Mouse (Mus musculus) embryonic facial prominence, embryonic 11.5 days (tissue): Measurements from ENCODE around the gene Mrap2. TPM values are rescaled to one million over a fixed set of nuclear protein-coding genes. Genes with fewer than 3 reads are reported as not detected.

Experiments
- ATAC-seq: fragments of 200-750 bp; cut with Nextera tagmentation; replicated peaks from 2 replicates; pipeline ENCODE4 v1.8.0; 2017; ENCODE audit warnings: low read depth; ENCODE audit not compliant: insufficient number of reproducible peaks, low FRiP score, low TSS enrichment
- DNase-seq: peaks from one replicate; pipeline ENCODE4 v3.0.0-alpha.2; 2015; ENCODE audit warnings: low spot score
- H3K27ac ChIP-seq: fragments of 300-500 bp; sonication (generic); replicated peaks from 2 replicates; pipeline ENCODE4 v1.5.1; 2014; ENCODE audit warnings: mild to moderate bottlenecking, low read depth, low read length, control low read depth
- H3K27me3 ChIP-seq: fragments of 300-500 bp; sonication (generic); 2 replicates; pipeline ENCODE4 v1.6.1; 2014; ENCODE audit warnings: mild to moderate bottlenecking, low read length, moderate library complexity, mixed read lengths; ENCODE audit not compliant: control insufficient read depth, insufficient read depth
- H3K36me3 ChIP-seq: fragments of 300-500 bp; sonication (generic); replicated peaks from 2 replicates; pipeline ENCODE4 v1.6.1; 2014; ENCODE audit warnings: low read depth, mild to moderate bottlenecking, low read length, moderate library complexity, mixed read lengths; ENCODE audit not compliant: control insufficient read depth, insufficient read depth
- H3K4me1 ChIP-seq: fragments of 300-500 bp; sonication (generic); 2 replicates; pipeline ENCODE4 v1.6.1; 2014; ENCODE audit warnings: low read length, mixed read lengths; ENCODE audit not compliant: control insufficient read depth, insufficient read depth
- H3K4me2 ChIP-seq: fragments of 300-500 bp; sonication (generic); 2 replicates; pipeline ENCODE4 v1.6.1; 2014; ENCODE audit warnings: low read depth, mild to moderate bottlenecking, control low read depth, low read length, moderate library complexity
- H3K4me3 ChIP-seq: fragments of 300-500 bp; sonication (generic); 2 replicates; pipeline ENCODE4 v1.5.1; 2014; ENCODE audit warnings: low read depth, low read length, control low read depth
- H3K9ac ChIP-seq: fragments of 300-500 bp; sonication (generic); replicated peaks from 2 replicates; pipeline ENCODE4 v1.6.1; 2014; ENCODE audit warnings: mild to moderate bottlenecking, control low read depth, low read length
- H3K9me3 ChIP-seq: fragments of 300-500 bp; sonication (generic); replicated peaks from 2 replicates; pipeline ENCODE4 v1.6.1; 2016; ENCODE audit warnings: mild to moderate bottlenecking, low read length, inconsistent platforms, mixed read lengths; ENCODE audit not compliant: control insufficient read depth
- WGBS: fragments of 180-500 bp; shearing (Covaris S2); extraction: QIAGEN DNeasy Blood & Tissue Kit; methylation state at CpG from one replicate; pipeline ENCODE4 v1.1.7; 2014; 5-methylcytosine and 5-hydroxymethylcytosine counted together
- polyA plus RNA-seq: library from polyadenylated mRNA; unstranded; fragments of >200 nt; fragmentation: Nextera tagmentation; extraction: Ambion mirVana; gene quantifications from 2 replicates; pipeline ENCODE4 v1.2.1, GENCODE M21; 2014

The Mrap2 gene
- polyA plus RNA-seq, 1 experiment from 2014 or later: not detected

DNA sequence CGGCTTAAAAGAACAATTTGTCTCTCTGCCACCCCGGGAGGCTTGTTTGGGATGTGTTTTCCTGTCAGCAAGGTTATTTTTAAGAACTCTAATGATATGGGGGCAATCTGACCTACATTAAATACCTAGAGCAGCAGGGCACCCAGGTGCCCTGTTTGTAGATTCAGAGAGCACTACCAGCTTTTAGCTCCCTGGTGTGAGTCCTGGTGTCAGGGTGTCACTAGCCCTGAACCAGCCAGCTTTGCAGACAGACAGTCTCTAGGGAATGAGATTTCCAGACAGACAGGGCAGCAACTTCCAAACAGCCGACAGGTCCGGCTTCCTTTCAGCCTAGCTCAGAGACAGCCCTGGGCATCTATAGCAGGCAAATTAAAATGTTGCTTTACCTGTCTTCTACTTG lies 18.5 kb downstream of the Mrap2 start:
- Histone ChIP-seq H3K9me3 (no peaks in the 10 kb centered on the region), H3K9ac (no peak overlapping the region), H3K36me3 (no peaks in the 10 kb centered on the region), H3K27ac (no peak overlapping the region), H3K4me3 (no peak overlapping the region), H3K27me3 (no peaks in the 10 kb centered on the region), H3K4me2 (no peak overlapping the region), H3K4me1 (no peaks in the 10 kb centered on the region)
- DNase-seq: no peak
- ATAC-seq: no peak
- 77% methylated on average over 4 of the region's 4 CpGs for WGBS

GRCm38 (mm10) chr9:87167001-87167830 lies 23.1 kb downstream of the Mrap2 start:
- ATAC-seq: no peak
- Histone ChIP-seq H3K27me3 (no peaks in the 10 kb centered on the region), H3K36me3 (no peaks in the 10 kb centered on the region), H3K9me3 (no peaks in the 10 kb centered on the region), H3K4me3 (no peak overlapping the region), H3K9ac (no peak overlapping the region), H3K4me2 (no peak overlapping the region), H3K27ac (no peak overlapping the region), H3K4me1 (no peaks in the 10 kb centered on the region; the same call in 1 of the 2 replicates)
- 59% methylated on average over 9 of the region's 9 CpGs for WGBS
- DNase-seq: no peak

DNA sequence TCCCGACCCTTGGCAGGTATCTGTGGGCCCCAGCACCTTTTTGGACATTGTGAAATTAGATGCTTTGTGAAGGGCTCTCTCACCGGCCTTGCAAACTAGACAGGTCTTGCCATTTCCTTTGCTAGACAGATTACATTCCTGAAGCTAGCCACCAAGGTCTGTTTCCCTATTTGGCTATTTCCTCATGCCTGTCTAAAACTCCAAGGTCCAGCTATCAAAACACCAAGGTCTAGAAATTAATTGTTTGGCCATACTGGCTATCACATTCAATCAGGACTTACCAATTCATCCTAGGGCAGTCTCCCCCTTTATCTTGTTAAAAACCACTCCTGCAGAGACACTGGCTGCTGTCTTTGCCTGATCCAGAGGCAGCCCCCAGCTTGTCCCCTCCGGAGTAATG lies 23.9 kb downstream of the Mrap2 start:
- Histone ChIP-seq H3K27me3 (no peaks in the 10 kb centered on the region), H3K36me3 (no peaks in the 10 kb centered on the region), H3K4me1 (no peaks in the 10 kb centered on the region; the same call in 1 of the 2 replicates), H3K9ac (no peak overlapping the region), H3K4me2 (no peak overlapping the region), H3K4me3 (no peak overlapping the region), H3K27ac (no peak overlapping the region), H3K9me3 (no peaks in the 10 kb centered on the region)
- ATAC-seq: no peak
- 53% methylated on average over 3 of the region's 3 CpGs for WGBS
- no peak for DNase-seq

DNA sequence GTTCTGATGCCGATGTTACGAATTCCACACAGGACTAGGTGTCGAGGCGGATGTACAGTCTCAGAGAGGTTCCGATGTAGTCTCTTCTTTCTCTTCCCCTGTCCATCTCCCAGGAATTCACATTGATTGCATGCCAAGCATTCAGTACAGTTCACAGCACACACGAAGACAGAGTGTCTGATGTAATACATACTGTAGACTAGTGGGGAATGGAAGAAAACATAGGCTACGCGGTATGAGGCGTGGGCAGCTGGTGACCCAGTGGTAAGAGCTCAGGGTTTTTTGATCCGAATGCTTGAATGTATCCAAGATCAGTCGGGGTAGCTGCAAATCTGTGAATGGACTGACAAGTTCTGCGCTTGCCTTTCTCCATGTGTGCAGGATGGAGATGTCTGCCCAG lies 25.0 kb downstream of the Mrap2 start:
- WGBS: 89% methylated on average over 12 of the region's 12 CpGs
- Histone ChIP-seq H3K9me3 (no peaks in the 10 kb centered on the region), H3K4me1 (no peaks in the 10 kb centered on the region; the same call in 1 of the 2 replicates), H3K27ac (no peak overlapping the region), H3K4me2 (no peak overlapping the region), H3K4me3 (no peak overlapping the region), H3K36me3 (no peaks in the 10 kb centered on the region), H3K27me3 (no peaks in the 10 kb centered on the region), H3K9ac (no peak overlapping the region)
- no peak for DNase-seq
- ATAC-seq: no peak

DNA sequence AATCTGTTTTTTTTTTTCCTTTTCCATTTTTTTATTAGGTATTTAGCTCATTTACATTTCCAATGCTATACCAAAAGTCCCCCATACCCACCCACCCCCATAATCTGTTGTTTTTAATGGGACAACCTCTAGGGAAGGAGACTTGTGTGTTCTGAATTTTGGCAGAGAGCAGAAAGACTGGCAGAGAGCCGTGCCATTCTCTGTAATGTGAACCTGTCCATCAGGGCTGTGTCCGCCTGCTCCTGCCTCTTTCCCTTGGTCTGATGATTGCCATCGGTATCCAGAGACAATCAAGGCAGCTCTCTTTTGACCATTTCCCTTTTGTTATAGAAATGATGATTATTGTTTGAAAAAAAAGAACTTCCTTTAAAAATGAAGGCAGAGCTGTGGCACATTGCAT lies 26.8 kb downstream of the Mrap2 start:
- Histone ChIP-seq H3K27ac (no peak overlapping the region), H3K27me3 (no peaks in the 10 kb centered on the region), H3K4me3 (no peak overlapping the region), H3K9me3 (no peaks in the 10 kb centered on the region), H3K9ac (no peak overlapping the region), H3K4me2 (no peak overlapping the region), H3K36me3 (no peaks in the 10 kb centered on the region), H3K4me1 (no peaks in the 10 kb centered on the region; the same call in 1 of the 2 replicates)
- ATAC-seq: no peak
- 68% methylated on average over 3 of the region's 3 CpGs for WGBS
- DNase-seq: no peak

DNA sequence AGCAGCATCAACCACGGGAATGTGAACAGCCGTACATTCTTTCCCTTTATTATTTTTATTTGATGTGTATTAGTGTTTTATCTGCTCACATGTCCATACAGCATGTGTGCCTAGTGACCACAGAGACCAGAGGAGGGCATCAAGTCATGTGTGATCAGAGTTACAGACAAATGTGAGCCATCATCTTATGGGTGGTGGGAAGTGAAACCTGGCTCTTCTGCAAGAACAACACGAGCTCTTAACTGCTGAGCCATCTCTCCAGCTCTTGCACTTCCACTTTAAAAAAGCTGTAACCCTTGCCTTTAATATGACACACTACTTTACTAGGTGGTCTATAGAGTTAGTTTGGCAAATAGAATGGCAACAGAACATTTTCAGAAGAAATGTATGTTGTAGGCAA lies 27.4 kb downstream of the Mrap2 start:
- WGBS: 80% methylated on average over 3 of the region's 3 CpGs
- H3K4me2 ChIP-seq: no peak overlapping the region
- H3K9ac ChIP-seq: no peak overlapping the region

GRCm38 (mm10) chr9:87178534-87178933 lies 34.4 kb downstream of the Mrap2 start:
- ATAC-seq: no peak
- Histone ChIP-seq H3K36me3 (no peaks in the 10 kb centered on the region), H3K27me3 (no peaks in the 10 kb centered on the region), H3K9ac (no peak overlapping the region), H3K4me3 (no peak overlapping the region), H3K9me3 (no peaks in the 10 kb centered on the region), H3K4me1 (no peaks in the 10 kb centered on the region), H3K27ac (no peak overlapping the region), H3K4me2 (no peak overlapping the region)
- no peak for DNase-seq
- WGBS: 67% methylated on average over 7 of the region's 7 CpGs

More for the DNA sequence above, 27.4 kb downstream of the Mrap2 start:
- Histone ChIP-seq H3K27me3 (no peaks in the 10 kb centered on the region), H3K36me3 (no peaks in the 10 kb centered on the region), H3K4me3 (no peak overlapping the region), H3K27ac (no peak overlapping the region), H3K9me3 (no peaks in the 10 kb centered on the region), H3K4me1 (no peaks in the 10 kb centered on the region; the same call in 1 of the 2 replicates)
- DNase-seq: no peak
- no peak for ATAC-seq

GRCm38 (mm10) chr9:87182231-87182630 lies 38.1 kb downstream of the Mrap2 start:
- no peak overlapping the region for H3K4me2 ChIP-seq
- no peak overlapping the region for H3K4me3 ChIP-seq
- no peak overlapping the region for H3K9ac ChIP-seq
- DNase-seq (no peak), ATAC-seq (no peak)
- H3K27ac ChIP-seq: no peak overlapping the region
- no peaks in the 10 kb centered on the region for H3K4me1 ChIP-seq
- no peaks in the 10 kb centered on the region for H3K27me3 ChIP-seq
- no peaks in the 10 kb centered on the region for H3K36me3 ChIP-seq
- 79% methylated on average over 10 of the region's 10 CpGs for WGBS
- no peaks in the 10 kb centered on the region for H3K9me3 ChIP-seq
